Mouse (Mus musculus) hindbrain, embryonic 14.5 days (tissue): ENCODE results near the gene C1qtnf2. TPM values are rescaled to one million over a fixed set of nuclear protein-coding genes. Genes with fewer than 3 reads are reported as not detected.

Experiments used
- polyA plus RNA-seq: library from polyadenylated mRNA; unstranded; fragments of >200 nt; fragmentation: Nextera tagmentation; extraction: Ambion mirVana; gene quantifications from 2 replicates; pipeline ENCODE4 v1.2.1, GENCODE M21; 2014

Gene C1qtnf2
- polyA plus RNA-seq, 1 experiment from 2014 or later: 11.8 TPM

Other genes with a start within 250 kb of the C1qtnf2 start
- 44.9 and 53.0 TPM in 2 replicates for gene Pttg1, start 48.0 kb upstream of the C1qtnf2 start, polyA plus RNA-seq
- gene Slu7, start 40.5 kb upstream of the C1qtnf2 start, polyA plus RNA-seq: 55.2 and 57.0 TPM in 2 replicates
- gene Ccnjl, start 54.5 kb downstream of the C1qtnf2 start, polyA plus RNA-seq: 10.9 and 11.9 TPM in 2 replicates
- gene 4933415A04Rik, start 112.8 kb downstream of the C1qtnf2 start, polyA plus RNA-seq: 2.2 and 3.3 TPM in 2 replicates
- gene Fabp6, start 127.3 kb downstream of the C1qtnf2 start, polyA plus RNA-seq: not detected in 2 replicates
- 42.1 and 42.7 TPM in 2 replicates for gene Pwwp2a, start 207.7 kb downstream of the C1qtnf2 start, polyA plus RNA-seq